Comparison of ENCODE assay signal across 9 mouse cellular contexts in genomic region chr5:67437403-67437802, GRCm38 (mm10). TPM values are rescaled to one million over a fixed set of nuclear protein-coding genes. Genes with fewer than 3 reads are reported as not detected.
A peak's percentile ranks its signal among the peaks of the same experiment; 100 is the strongest.
DNase-seq lines count a peak whose midpoint lies in the region; ATAC-seq and TF ChIP-seq lines count a peak whose summit lies in the region.
"Had no signal": no experiment of that assay in that cellular context is flagged by ENCODE, and none has a peak within 500 bp of the region (broad histone marks: within the 10 kb centered on the region; RNA-seq: fewer than 3 reads in every experiment).

No protein-coding gene starts in this region.

- H3K4me3 ChIP-seq in kidney, embryonic 15.5 days (replicated peaks) = no peak overlapping the region
- H3K4me3 ChIP-seq in stomach, embryonic 15.5 days (replicated peaks) = no peak overlapping the region
- no peak overlapping the region for H3K4me3 ChIP-seq in forebrain, embryonic 10.5 days
- H3K4me3 ChIP-seq in cerebellum, adult 2 months (replicated peaks; ENCODE audit: insufficient read depth, low read depth, low read length) = no peak overlapping the region
- no peak overlapping the region for H3K4me3 ChIP-seq in midbrain, embryonic 13.5 days (replicated peaks)

- no peak for TF ChIP-seq CTCF in cerebellum, adult 2 months (IDR thresholded peaks at IDR 0.05; ENCODE audit: borderline replicate concordance, insufficient read depth, low read depth, low read length)

- WGBS in kidney, embryonic 15.5 days = 50% methylated on average over 2 of the region's 2 CpGs
- WGBS in stomach, embryonic 15.5 days = 29% methylated on average over 2 of the region's 2 CpGs
- WGBS in forebrain, embryonic 10.5 days = 47% methylated on average over 2 of the region's 2 CpGs
- WGBS in cerebellum, adult 2 months = 58% methylated on average over 2 of the region's 2 CpGs
- WGBS in midbrain, embryonic 13.5 days = 60% methylated on average over 2 of the region's 2 CpGs

- H3K27me3 ChIP-seq in kidney, embryonic 15.5 days = no peaks in the 10 kb centered on the region
- no peaks in the 10 kb centered on the region for H3K27me3 ChIP-seq in stomach, embryonic 15.5 days (replicated peaks)
- H3K27me3 ChIP-seq in forebrain, embryonic 10.5 days (ENCODE audit: poor library complexity, severe bottlenecking) = no peaks in the 10 kb centered on the region
- no peaks in the 10 kb centered on the region for H3K27me3 ChIP-seq in cerebellum, adult 2 months (ENCODE audit: control insufficient read depth, insufficient read depth, low read length)
- peaks cover 1% of the 10 kb centered on the region; the same call in 1 of the 2 replicates for H3K27me3 ChIP-seq in midbrain, embryonic 13.5 days

- H3K9me3 ChIP-seq in kidney, embryonic 15.5 days (replicated peaks) = no peaks in the 10 kb centered on the region
- H3K9me3 ChIP-seq in stomach, embryonic 15.5 days = no peaks in the 10 kb centered on the region
- H3K9me3 ChIP-seq in forebrain, embryonic 10.5 days = no peaks in the 10 kb centered on the region
- no peaks in the 10 kb centered on the region for H3K9me3 ChIP-seq in midbrain, embryonic 13.5 days

- no peak overlapping the region for H3K9ac ChIP-seq in kidney, embryonic 15.5 days
- no peak overlapping the region for H3K9ac ChIP-seq in stomach, embryonic 15.5 days
- H3K9ac ChIP-seq in midbrain, embryonic 13.5 days (replicated peaks) = no peak overlapping the region

- peak; percentile 62 for ATAC-seq in kidney, embryonic 15.5 days (replicated peaks; ENCODE audit: low FRiP score)
- ATAC-seq in stomach, embryonic 15.5 days (ENCODE audit: insufficient read depth, low FRiP score, low read depth) = peak; percentile 58
- no peak for ATAC-seq in midbrain, embryonic 13.5 days

- H3K36me3 ChIP-seq in kidney, embryonic 15.5 days = no peaks in the 10 kb centered on the region
- H3K36me3 ChIP-seq in stomach, embryonic 15.5 days = no peaks in the 10 kb centered on the region
- H3K36me3 ChIP-seq in forebrain, embryonic 10.5 days (replicated peaks) = no peaks in the 10 kb centered on the region
- no peaks in the 10 kb centered on the region for H3K36me3 ChIP-seq in midbrain, embryonic 13.5 days

- H3K27ac ChIP-seq in kidney, embryonic 15.5 days = no peak overlapping the region
- no peak overlapping the region for H3K27ac ChIP-seq in stomach, embryonic 15.5 days
- no peak overlapping the region for H3K27ac ChIP-seq in forebrain, embryonic 10.5 days
- no peak overlapping the region for H3K27ac ChIP-seq in cerebellum, adult 2 months (ENCODE audit: insufficient read depth, low read length)
- H3K27ac ChIP-seq in midbrain, embryonic 13.5 days = no peak overlapping the region

- DNase-seq in kidney, adult 9 months = no peak
- peak; percentile 49 for DNase-seq in R1 (ENCODE audit: low read depth, low spot score)
- peak; percentile 18 for DNase-seq in induced T-regulatory cell, adult 2 months (ENCODE audit: low read depth)
- DNase-seq in forebrain, embryonic 10.5 days (ENCODE audit: extremely low spot score, low spot score) = no peak
- DNase-seq in cerebellum, adult 2 months = no peak
- DNase-seq: cerebellum, adult 8-10 months had no signal

- TF ChIP-seq POLR2A in cerebellum, adult 2 months (IDR thresholded peaks at IDR 0.05; ENCODE audit: borderline replicate concordance, insufficient read depth, low read length) = no peak

- H3K4me2 ChIP-seq in kidney, embryonic 15.5 days = no peak overlapping the region
- no peak overlapping the region for H3K4me2 ChIP-seq in stomach, embryonic 15.5 days
- H3K4me2 ChIP-seq in midbrain, embryonic 13.5 days (replicated peaks) = no peak overlapping the region

- no peaks in the 10 kb centered on the region for H3K4me1 ChIP-seq in kidney, embryonic 15.5 days
- H3K4me1 ChIP-seq in stomach, embryonic 15.5 days = no peaks in the 10 kb centered on the region
- H3K4me1 ChIP-seq in forebrain, embryonic 10.5 days = no peaks in the 10 kb centered on the region
- H3K4me1 ChIP-seq in cerebellum, adult 2 months (ENCODE audit: control insufficient read depth, insufficient read depth, low read length) = no peaks in the 10 kb centered on the region
- H3K4me1 ChIP-seq in midbrain, embryonic 13.5 days (replicated peaks) = no peaks in the 10 kb centered on the region

RNA-seq across cellular contexts. Expression of gene Bend4, which starts 9.3 kb away (rescaled TPM):
- 6.6 and 7.2 TPM in 2 replicates for polyA plus RNA-seq in kidney, embryonic 15.5 days (2015; fragmentation: Nextera tagmentation; extraction: Ambion mirVana)
- 2.8 and 3.0 TPM in 2 replicates for polyA plus RNA-seq in stomach, embryonic 15.5 days (2015; fragmentation: Nextera tagmentation; extraction: Ambion mirVana)
- 9.8 and 10.4 TPM in 2 replicates for polyA plus RNA-seq in forebrain, embryonic 10.5 days (2016; fragmentation: Nextera tagmentation; extraction: Ambion mirVana)
- polyA plus RNA-seq in cerebellum, adult 2 months (2012; rRNA removed) = 1.6 and 2.0 TPM in 2 replicates
- 10.3 and 10.6 TPM in 2 replicates for polyA plus RNA-seq in midbrain, embryonic 13.5 days (2015; fragmentation: Nextera tagmentation; extraction: Ambion mirVana)

Comparison
In these comparisons a context has a peak if more than half of its experiments do, and no peak if none do; other contexts are left out.
1. DNase-seq: peak in R1 (single experiment) and induced T-regulatory cell, adult 2 months (single experiment); none in kidney, adult 9 months (single experiment), forebrain, embryonic 10.5 days (single experiment) and cerebellum, adult 2 months (0 of 2).